Mouse (Mus musculus) inflammation-experienced regulatory T-cells, adult 6 months (primary cell): ENCODE measurements around the gene Slco2a1. TPM values are rescaled to one million over a fixed set of nuclear protein-coding genes. Genes with fewer than 3 reads are reported as not detected.

Source experiments
- ATAC-seq: one replicate; pipeline ENCODE4 v1.8.0; 2017
- polyA plus RNA-seq, 3 experiments: library from polyadenylated mRNA; unstranded; fragments of 100-300 nt; shearing (Covaris generic); gene quantifications; one replicate each; pipeline ENCODE4 v1.2.1; 2017

Gene Slco2a1
- polyA plus RNA-seq, 3 experiments from 2014 or later = 0.20 to 0.71 (median 0.26) TPM

DNA sequence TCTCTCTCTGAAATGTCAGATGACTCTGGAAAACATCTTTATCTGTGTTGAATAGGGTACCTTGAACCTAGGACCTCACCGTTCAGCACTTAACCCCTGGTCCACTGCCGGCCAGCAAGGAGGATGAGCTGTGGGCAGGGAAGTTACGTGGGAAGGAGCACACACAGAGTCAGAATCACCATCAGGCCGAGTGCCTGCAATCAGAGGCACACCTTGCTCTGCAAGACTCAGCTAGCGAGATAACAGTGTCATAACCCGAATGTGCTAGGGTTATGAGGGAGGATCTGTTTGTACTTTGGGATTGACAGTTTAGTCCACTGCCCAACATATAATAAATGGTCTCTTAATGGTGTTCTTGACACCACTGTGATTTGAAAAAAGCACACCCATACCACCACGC is 50.2 kb downstream of the Slco2a1 start:
- ATAC-seq = no peak

DNA sequence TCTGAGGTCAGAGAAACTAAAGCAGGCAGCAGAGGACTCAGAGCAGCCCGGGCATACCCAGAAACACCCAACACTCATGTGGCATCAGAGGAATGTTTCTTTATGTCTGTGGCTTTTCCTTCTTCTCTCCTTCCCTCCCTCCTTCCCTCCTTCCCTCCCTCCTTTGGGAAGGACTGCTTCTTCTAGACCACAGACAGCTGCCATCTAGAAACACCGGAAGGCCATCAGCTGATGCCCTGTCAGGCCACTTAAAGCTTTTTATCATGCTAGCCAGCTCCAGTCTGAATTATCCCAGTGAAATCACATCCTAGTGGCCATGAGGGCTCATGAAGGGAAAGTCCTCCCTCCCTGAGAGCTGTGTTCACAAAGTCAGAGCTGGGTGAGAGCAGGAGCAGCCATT is 52.1 kb downstream of the Slco2a1 start:
- ATAC-seq = no peak

DNA sequence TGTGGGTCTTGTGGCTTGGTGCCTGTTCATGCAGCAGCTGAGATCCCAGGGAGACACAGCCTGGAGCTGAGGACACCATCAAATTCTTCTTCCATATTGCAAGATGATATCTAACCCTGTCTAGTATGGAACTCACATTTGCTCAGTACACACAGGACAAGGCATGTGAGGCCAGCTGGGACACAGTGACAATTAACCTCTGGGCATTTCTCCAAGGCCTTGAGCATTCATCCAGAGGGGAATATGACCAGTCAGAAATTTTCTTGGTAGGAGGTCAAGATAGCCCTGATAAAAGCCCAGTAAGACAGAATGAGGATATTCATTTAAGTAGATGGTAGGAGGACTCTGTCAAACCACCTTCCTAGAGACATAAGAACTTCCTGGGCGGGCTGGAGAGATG is 56.9 kb downstream of the Slco2a1 start:
- ATAC-seq = no peak

DNA sequence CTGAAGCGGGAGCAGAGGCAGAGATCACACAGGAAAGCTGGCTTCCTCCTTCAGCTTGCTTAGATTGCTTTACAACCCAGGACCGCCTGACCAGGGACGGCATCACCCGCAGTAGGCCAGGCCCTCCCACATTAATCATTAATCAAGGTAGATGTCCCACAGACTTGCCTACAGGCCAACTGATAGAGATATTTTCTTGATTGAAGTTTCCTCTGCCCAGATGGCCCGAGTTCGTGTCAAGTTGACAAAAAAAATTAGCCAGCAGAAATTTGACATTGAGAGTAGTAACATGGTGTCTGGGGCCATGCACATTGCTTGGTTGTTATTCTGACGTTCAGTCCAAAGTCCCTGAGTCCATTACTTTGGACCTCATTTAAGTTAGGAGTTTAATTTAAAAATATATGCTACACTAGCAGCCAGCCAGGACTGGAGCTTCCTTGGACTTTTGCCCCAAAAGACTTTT is 60.6 kb downstream of the Slco2a1 start:
- ATAC-seq = no peak

DNA sequence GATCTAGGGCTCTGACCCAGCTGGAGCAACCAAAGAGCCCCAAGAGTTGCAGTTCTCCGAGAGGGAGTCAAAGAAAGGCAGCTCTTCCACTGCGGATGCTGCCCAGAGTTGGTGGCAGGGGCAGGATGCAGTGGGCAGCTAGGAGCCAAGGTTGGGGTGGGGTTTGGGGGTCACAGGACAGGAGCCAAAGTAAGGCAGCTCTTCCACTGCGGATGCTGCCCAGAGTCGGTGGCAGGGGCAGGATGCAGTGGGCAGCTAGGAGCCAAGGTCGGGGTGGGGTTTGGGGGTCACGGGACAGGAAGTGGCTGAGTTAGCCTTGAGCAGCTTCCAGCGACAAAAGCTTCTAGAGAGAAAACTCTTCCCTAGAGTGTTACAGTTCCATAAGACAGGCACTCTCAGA is 65.3 kb downstream of the Slco2a1 start:
- no peak for ATAC-seq

DNA sequence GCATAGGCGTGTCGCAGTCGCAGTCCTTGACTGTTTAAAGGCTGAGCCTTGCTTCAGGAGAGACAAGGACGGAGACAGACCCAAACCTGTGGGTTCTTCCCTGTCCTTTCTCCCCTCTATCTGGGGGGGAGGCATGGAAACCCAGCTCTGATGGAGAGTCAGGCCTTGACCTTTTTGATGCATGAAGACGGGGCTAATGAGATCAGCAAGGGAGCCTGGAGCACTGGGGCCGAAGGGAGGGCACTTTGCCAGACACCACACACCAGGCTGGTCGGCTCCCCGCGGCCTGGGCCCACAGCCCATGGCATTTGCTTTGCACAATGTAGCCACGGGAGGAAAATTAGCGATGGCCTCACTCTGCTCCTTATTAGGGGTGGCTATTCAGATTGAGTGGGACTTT is 66.5 kb downstream of the Slco2a1 start:
- no peak for ATAC-seq

DNA sequence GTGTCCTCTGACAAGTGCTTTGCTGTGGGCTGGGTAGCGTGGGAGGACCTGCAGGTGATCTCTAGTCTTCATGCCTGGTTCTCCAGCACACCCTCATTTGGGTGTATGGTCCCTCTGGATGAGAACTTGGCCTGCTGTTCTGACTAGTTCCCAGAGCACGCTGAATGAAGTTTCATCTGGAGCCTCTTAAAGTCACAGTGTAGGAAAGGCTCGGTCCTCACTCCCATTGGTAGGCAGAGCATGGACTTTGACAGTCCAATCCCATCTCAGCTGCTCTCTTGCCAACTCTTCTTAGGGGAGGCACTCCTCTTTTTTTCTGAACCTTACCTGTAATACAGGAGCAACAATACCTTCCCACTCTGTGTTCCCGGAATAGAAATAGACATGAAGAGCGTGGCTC is 67.7 kb downstream of the Slco2a1 start:
- no peak for ATAC-seq

DNA sequence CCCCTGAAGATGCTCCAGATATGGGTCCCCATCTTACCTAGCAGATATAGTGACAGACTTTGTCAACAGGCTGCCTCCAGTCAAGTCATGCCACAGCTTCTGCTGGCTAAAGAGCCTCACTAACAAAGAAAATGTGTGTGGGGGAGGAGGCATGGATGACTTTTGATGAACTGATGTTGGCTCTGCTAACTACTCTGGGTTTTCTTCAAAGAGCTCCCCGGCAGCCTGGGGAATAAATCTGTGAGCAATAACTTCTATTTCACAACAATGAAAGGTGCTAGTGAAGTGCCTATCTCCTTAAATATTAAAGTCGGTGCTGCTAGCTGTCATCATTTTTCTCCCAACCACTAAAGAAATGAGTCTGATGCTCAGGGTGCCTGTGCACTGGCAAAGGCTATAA is 72.0 kb downstream of the Slco2a1 start:
- ATAC-seq = no peak

DNA sequence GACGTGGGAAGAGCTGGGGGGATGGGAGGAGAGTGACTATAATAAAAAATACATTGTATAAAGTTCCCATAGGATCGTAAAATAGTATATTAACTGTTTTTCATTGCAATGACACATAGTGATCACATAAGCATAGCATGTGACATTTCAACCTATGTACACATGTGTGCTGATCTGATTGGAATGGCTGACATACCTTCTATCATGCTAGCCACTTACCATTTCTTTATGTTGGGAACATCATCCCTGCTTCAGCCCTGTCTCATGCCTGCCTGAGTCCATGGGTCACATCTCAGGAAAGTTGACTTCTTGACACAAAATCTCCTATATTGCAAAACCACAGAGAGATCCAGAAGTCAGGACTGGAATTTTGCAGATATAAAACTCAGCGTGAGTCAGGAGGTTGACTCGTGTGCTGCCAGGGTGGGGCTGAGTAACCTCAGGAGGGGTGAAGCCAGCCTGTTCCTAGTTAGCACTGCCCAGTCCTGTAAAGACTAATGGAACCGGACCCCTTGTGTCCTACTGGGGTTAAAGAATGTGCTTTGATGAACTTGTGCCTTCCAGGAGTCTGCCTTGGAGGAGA is 73.0 kb downstream of the Slco2a1 start:
- ATAC-seq = no peak

DNA sequence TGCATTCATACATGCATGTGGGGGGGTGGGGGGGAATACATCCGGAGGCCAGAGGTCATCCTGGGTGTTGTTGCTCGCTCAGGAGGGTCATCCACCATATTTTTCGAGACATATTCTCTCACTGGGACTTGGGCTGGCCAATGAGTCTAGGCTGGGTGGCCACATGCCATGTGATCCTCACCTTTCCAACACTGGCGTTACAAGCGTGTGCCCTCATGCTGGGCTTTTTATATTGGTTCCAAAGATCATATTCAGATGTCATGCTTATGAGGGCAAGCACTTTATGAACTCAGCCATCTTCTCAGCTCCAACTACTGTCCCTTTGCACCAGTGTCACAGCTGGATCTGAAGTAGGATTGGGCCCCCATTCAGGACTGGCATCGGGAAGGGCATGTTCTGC is 75.1 kb downstream of the Slco2a1 start:
- ATAC-seq = no peak

DNA sequence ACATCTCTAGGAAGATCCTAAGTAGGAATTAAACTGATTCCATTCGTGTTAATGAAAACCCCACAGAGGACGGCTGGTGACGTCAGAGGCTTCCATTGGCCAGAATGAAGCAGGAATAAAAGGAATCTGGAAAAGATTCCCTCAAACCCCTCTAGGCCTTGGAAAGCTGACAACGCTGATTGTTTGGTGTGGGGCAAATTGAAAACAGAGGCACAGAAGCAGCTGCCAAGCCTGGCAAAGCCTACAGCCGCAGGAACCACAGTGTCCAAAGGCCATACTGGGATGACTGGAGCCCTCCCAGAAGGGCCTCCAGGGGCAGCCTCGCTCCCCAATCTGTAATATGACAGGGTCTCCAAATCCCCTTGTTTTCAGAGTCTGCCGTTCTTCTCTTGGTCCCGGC is 78.3 kb downstream of the Slco2a1 start:
- ATAC-seq = no peak

DNA sequence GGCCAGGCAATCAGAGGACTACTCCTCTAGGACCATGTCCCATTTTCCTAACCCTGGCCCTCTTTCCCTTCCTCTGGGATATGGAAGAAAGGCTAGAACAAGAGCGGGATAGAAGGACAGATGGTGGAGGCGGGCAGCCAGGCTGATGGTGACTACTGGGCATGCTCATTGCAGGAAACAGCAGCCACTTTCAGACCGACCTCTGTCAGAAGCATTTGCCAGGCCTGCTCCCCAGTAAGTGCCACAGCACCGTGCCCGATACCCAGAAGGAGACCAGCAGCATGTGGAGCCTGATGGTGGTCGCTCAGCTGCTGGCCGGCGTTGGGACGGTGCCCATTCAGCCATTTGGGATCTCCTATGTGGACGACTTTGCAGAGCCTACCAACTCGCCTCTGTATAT is 79.1 kb downstream of the Slco2a1 start:
- ATAC-seq = no peak

DNA sequence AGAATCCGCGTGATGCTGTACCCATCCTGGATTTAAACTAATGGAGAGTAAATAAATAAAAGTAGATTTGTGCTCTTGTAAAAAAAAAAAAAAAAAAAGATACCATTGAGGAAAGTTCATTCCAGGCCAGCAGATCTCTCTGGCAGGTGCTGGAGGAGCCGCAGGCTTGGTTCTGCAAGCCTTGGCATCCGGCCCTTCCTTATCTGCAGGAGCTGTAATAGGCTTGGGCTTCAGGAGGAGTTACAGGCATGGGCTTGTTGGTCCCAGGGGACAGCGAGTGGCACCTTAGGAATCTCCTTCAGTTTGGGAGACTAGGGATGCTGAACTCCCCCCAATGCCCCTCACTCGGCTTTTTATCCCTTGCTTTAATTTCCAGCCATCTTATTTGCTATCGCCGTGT is 80.3 kb downstream of the Slco2a1 start:
- ATAC-seq = no peak

DNA sequence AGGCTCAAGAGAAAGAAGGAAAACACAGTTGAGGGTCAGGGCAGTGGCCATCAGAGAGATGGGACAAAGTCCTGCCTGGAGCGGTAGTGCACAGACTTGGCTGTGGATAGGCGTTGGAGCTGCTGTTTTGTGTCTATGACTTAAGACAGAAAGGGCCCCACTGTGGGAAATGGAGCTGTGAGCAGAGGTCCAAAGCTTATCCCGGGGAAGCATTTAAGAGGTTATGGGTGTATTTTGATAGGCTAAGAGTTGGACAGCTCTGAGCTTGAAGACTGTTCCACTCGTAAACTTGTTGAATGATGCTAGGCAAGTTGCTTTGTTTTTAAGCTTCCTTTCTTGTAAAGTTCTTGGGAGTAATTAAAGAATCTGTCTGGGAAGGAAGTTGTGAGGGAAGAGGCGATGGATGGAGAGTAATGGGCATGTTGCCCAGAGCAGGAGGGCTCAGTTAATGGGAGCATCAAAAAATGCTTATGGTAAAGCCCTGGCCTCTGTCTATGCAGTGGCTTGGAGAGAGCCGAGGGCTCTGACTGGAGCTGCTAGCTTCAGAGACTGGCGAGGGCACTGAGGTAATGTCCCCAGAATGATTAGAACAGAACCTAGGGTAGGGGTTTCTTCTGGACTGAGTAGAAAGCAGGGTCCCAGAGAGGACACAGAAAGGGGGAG is 83.2 kb downstream of the Slco2a1 start:
- ATAC-seq = no peak

DNA sequence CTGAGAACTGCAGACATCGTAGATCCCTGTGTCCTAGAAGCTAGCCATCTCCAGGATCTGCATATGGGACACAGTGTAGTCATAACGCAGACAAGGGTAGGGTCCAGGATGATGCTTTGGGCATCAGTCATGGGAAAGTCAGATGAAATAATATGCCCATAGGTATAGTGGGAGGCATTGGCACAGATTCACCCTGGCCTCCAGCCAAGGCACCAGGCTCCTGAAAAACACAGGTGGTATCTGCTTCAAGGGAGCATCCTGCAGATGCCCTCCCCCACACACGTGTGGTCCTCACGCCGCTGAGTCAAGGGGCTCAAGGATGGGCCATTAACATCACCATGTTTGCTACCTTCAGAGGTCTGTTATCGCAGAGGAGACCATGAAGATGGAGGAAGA is 83.7 kb downstream of the Slco2a1 start:
- ATAC-seq = no peak

DNA sequence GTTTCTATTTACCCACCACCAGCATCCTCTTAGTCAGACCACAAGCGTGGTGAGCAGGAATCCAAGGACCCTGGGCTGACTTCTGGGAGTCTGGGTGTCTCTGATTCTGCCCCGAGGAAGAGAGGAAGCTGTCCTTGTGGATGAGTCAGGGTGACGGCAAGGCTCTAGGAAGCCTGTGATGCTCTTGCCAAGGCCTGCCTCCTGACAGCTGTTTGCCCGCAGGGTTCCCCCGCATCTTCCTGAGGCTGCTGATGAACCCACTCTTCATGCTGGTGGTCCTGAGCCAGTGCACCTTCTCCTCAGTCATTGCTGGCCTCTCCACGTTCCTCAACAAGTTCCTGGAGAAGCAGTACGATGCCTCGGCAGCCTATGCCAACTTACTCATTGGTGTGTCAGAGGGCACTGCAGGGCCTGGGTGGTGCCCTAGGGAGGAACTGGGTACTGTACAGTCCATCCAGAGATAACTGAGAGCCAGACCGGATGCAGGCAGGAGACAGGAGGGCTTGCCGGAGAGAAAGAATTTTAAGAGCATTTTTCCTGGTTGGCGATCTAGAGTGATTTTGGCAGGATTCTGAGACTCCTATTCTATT is 84.5 kb downstream of the Slco2a1 start:
- ATAC-seq = no peak

DNA sequence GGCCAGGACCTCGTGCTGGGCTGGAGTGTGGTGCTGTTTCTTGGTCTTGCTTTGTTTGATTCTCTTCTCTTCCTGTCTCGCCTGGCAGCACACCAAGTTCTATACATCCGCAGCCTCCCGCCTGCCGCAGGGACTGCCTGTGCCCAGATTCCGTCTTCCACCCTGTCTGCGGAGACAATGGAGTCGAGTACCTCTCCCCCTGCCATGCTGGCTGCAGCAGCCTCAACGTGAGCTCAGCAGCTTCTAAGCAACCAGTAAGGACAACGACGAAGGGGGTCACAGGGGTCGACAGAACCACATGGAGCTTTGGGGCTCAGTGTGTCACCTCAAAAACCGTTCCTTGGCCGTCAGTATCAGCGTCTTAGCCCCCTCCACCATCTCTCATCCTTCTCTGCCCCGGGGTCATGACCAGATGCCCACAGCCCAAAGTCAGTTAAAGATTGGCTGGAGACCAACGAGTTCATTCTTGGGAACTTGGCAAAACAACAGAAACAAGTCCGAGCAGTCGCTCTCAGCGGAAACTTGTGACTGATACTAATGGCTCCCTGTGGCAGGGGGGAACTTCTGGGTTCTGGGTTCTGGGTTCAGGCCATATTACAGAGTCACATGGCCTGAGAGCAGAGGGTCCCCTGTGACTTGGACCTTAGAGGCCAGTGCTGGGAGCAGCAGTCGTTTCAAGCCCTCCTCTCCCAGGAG is 88.5 kb downstream of the Slco2a1 start:
- no peak for ATAC-seq

DNA sequence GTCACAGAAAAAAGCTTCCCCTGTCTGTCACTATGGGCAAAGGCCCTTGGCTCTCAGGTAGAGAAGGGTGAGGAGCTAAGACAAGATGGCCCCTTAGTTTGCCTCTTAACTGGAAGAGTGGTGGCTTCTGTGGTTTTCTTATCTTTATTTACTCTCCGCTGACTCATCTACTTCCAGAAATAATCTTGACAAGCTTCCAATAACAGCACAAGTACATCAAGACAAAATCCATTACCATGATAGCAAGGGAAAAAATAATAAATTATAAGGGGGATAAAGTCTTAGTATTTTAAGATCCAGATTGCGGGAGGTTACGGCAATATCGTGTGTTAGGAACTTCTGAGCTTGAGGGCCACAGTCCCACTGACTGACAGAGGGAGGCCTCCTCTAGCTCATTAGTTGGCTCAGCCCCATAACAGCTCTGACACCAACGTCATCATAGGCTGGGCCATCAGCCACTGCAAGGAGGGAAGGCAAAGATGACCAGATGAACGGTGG is 89.7 kb downstream of the Slco2a1 start:
- ATAC-seq = no peak

DNA sequence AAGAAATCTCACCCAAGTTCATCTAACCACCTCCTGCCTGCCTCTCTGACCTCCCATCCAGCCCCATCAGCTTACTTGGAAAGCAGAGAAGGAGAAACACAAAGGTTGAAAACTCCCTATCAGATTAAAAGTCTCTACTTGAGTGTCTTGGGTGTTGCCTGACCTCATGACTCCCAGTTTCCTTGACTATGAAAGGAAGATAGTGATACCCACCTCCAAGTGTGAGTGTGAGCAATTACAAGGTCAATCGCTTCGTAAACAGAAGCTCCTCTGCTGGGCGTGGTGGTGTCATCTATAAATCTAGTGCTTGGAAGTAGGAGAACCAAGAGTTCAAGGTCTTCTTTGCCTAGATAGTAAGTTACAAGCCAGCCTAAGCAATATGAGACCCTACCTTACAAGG is 91.7 kb downstream of the Slco2a1 start:
- ATAC-seq = no peak

DNA sequence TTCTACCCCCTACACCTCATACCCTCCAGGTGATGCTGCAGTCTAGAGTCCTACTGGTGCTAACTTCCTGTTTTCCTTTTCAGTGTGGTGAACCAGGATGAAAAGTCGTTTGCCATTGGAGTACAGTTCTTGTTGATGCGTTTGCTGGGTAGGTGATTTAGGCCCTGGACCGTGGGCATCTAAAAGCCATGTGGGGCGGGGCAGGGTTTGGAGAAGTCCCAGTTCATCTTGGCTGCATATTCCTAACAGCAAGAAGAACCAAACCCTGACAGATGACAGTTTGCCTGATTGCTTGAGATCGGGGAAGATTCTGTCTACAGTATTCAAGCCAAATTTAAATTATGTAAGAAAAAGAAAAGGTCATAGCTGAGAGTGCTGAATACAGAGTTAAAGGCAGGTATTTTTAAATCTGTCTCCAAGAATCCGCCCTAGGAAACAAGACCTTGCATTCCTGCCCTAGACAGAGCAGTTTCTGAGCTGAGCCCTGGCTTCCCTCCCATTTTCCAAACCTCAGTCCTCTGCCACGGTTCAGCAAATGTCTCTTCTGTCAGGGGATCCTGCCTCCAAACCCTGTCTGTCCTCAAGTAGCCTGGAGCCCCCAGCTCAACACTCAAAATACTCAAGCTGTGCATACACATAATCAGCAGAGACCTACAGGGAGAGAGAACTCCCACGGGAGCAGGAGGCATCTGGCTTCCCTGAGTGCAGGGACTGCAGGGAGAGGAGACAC is 93.9 kb downstream of the Slco2a1 start:
- no peak for ATAC-seq

DNA sequence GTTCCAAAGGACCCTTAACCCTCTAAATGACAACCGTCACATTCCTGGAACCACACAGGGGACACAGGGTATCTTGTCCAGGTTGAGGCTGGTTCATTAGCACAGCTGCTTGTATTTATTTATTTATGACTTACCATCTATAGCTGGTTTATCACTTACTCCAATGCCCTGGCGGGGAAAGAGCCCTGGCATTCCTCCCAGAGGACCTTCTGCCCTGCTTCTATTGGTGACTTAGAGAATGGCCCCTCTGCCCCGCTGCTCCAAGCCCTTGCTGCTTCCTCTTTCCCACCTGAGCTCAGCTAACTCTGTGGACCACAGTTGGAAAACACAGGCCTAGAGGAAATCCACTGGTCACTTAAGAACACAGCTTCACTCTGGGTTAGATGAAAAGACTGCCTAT is 94.9 kb downstream of the Slco2a1 start:
- no peak for ATAC-seq

DNA sequence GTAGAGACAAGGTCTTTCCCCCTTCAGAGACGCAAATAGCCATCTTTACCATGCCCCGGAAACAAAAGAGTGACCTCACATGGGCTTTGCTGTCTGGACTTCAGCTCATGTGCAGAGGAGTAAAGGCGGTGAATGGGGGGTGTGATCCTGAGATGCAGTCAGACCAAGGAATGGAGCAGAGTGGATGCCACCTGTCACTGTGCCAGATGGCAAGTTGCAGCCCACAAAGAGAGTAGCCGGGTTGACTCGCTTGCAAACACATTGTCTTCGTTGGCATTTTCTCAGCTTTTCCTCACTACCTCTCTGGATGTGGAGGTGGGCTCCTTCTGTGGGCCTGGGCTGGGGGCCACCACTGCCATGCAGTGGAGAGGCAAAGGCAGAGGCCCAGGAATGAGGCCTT is 98.2 kb downstream of the Slco2a1 start:
- no peak for ATAC-seq

DNA sequence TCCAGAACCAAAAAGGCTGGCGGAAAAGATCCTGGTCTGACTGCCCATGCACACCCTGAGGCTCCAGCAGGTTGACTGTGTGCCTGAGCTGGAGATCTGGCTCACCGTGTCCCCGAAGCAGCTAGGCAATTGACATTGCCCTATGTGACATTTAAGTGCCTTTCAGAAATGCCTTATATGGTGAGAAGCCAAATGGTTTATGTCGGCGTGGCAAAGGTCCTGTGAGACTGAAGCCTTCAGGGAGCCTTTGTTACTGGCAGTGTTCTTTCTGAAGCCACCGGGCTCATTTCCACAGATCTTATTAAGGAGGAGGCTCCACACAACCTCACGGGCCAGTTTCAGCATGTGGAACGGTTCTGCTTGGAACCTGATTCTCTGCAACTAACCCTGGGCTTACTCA is 98.8 kb downstream of the Slco2a1 start:
- ATAC-seq = no peak
